ENCODE assay signal across 9 mouse cellular contexts in genomic region chr19:45174803-45175202, GRCm38 (mm10). TPM values are rescaled to one million over a fixed set of nuclear protein-coding genes. Genes with fewer than 3 reads are reported as not detected.
DNase-seq lines count a peak whose midpoint lies in the region; TF ChIP-seq lines count a peak whose summit lies in the region.
"Had no signal": no experiment of that assay in that cellular context is flagged by ENCODE, and none has a peak within 500 bp of the region (broad histone marks: within the 10 kb centered on the region; RNA-seq: fewer than 3 reads in every experiment).

No protein-coding gene starts in this region.

- H3K27me3 ChIP-seq in MEL (ENCODE audit: control insufficient read depth in 1 of 2, insufficient read depth in 2 of 2, low read length in 2 of 2) = peaks cover 2% of the 10 kb centered on the region in 2 experiments; a peak in 2 of 4 replicates
- H3K27me3 ChIP-seq in testis, adult 2 months (ENCODE audit: control insufficient read depth, insufficient read depth, low read length) = no peaks in the 10 kb centered on the region

- peak; percentile 23 for TF ChIP-seq RAD21 in MEL (IDR thresholded peaks at IDR 0.05; ENCODE audit: low read depth, low read length)

- no peak overlapping the region for H3K27ac ChIP-seq in MEL (ENCODE audit: control insufficient read depth, low read depth, low read length)
- no peak overlapping the region for H3K27ac ChIP-seq in testis, adult 2 months (ENCODE audit: control insufficient read depth, insufficient read depth, low read depth, low read length)
- H3K27ac ChIP-seq: hindbrain, embryonic 15.5 days; liver, embryonic 13.5 days had no signal

- 61% methylated on average over 7 of the region's 7 CpGs for WGBS in lung, adult 2 months

- no peak for TF ChIP-seq POLR2A in lung, adult 2 months (IDR thresholded peaks at IDR 0.05; ENCODE audit: borderline replicate concordance, extremely low read depth, low read depth, low read length)
- no peak for TF ChIP-seq POLR2A in MEL (IDR thresholded peaks at IDR 0.05; ENCODE audit: control insufficient read depth in 1 of 2, insufficient read depth in 1 of 2, low read depth in 1 of 2, low read length in 2 of 2, poor library complexity in 1 of 2)
- TF ChIP-seq POLR2A in testis, adult 2 months (IDR thresholded peaks at IDR 0.05; ENCODE audit: control insufficient read depth, low read depth, low read length) = no peak

- no peak overlapping the region for H3K4me3 ChIP-seq in lung, adult 2 months (replicated peaks; ENCODE audit: extremely low read depth, low read depth, low read length)
- no peak overlapping the region for H3K4me3 ChIP-seq in MEL (ENCODE audit: control insufficient read depth in 1 of 2, insufficient read depth in 1 of 2, low read depth in 2 of 2, low read length in 2 of 2)
- H3K4me3 ChIP-seq in testis, adult 2 months (ENCODE audit: control insufficient read depth, low read depth, low read length) = no peak overlapping the region
- H3K4me3 ChIP-seq: hindbrain, embryonic 15.5 days; liver, embryonic 13.5 days had no signal

- no peaks in the 10 kb centered on the region for H3K9me3 ChIP-seq in MEL (replicated peaks; ENCODE audit: insufficient read depth, low read length)
- H3K9me3 ChIP-seq: hindbrain, embryonic 15.5 days; liver, embryonic 13.5 days had no signal

- no peaks in the 10 kb centered on the region for H3K4me1 ChIP-seq in lung, adult 2 months (ENCODE audit: control insufficient read depth, insufficient read depth, low read length)
- H3K4me1 ChIP-seq in MEL (ENCODE audit: control insufficient read depth in 1 of 2, insufficient read depth in 2 of 2, low read length in 2 of 2) = peaks cover 0 to 13% of the 10 kb centered on the region in 2 experiments; a peak in 2 of 4 replicates
- peaks cover 17% of the 10 kb centered on the region for H3K4me1 ChIP-seq in testis, adult 2 months (ENCODE audit: control insufficient read depth, insufficient read depth, low read length)

- no peak for DNase-seq in lung, adult 2 months
- DNase-seq in lung, postnatal 25 days (ENCODE audit: low spot score) = no peak
- DNase-seq in MEL (ENCODE audit: low read depth, low spot score) = peak; percentile 67
- DNase-seq in embryo, embryonic 10 days (ENCODE audit: low spot score) = peak; percentile 64
- DNase-seq in frontal cortex, postnatal 10 days (ENCODE audit: low spot score in 2 of 2) = no peak
- DNase-seq in layer of hippocampus, adult 8-10 months (ENCODE audit: low spot score in 2 of 2) = no peak
- DNase-seq: liver, embryonic 13.5 days had no signal

- H3K36me3 ChIP-seq in MEL (ENCODE audit: control insufficient read depth in 1 of 2, insufficient read depth in 2 of 2, low read length in 2 of 2) = no peaks in the 10 kb centered on the region
- no peaks in the 10 kb centered on the region for H3K36me3 ChIP-seq in testis, adult 2 months (ENCODE audit: control insufficient read depth, insufficient read depth, low read length)
- H3K36me3 ChIP-seq: hindbrain, embryonic 15.5 days; liver, embryonic 13.5 days had no signal

- no peak for TF ChIP-seq EP300 in MEL (IDR thresholded peaks at IDR 0.05; ENCODE audit: low read depth in 1 of 2, low read length in 2 of 2)

- H3K79me2 ChIP-seq in MEL (ENCODE audit: control insufficient read depth, insufficient read depth, low read length, poor library complexity) = no peaks in the 10 kb centered on the region

- TF ChIP-seq CTCF in lung, adult 2 months (IDR thresholded peaks at IDR 0.05; ENCODE audit: insufficient read depth, low read length) = peak; percentile 88
- peak; percentile 79 to 96 (median 92) for TF ChIP-seq CTCF in MEL (IDR thresholded peaks at IDR 0.05 in 2 of 3, conservative IDR thresholded peaks at IDR 0.05 in 1 of 3; ENCODE audit: control insufficient read depth in 1 of 3, insufficient read depth in 1 of 3, low read depth in 2 of 3, low read length in 3 of 3, poor library complexity in 1 of 3, severe bottlenecking in 1 of 3)
- TF ChIP-seq CTCF in testis, adult 2 months (IDR thresholded peaks at IDR 0.05; ENCODE audit: control insufficient read depth, insufficient read depth, insufficient replicate concordance, low read depth, low read length) = peak; percentile 94

- H3K9ac ChIP-seq in MEL (ENCODE audit: control insufficient read depth, low read depth, low read length, poor library complexity, severe bottlenecking) = no peak overlapping the region
- H3K9ac ChIP-seq: hindbrain, embryonic 15.5 days; liver, embryonic 13.5 days had no signal

TF ChIP-seq in MEL, 35 proteins besides CTCF, POLR2A, EP300 and RAD21:
- TF ChIP-seq ZNF384 (IDR thresholded peaks at IDR 0.05; ENCODE audit: low read depth, low read length) = no peak
- TF ChIP-seq NRF1 (IDR thresholded peaks at IDR 0.05; ENCODE audit: insufficient read depth, low read depth, low read length, poor library complexity, severe bottlenecking) = no peak
- TF ChIP-seq SMC3 (IDR thresholded peaks at IDR 0.05; ENCODE audit: low read depth, low read length) = peak; percentile 53
- no peak for TF ChIP-seq UBTF (IDR thresholded peaks at IDR 0.05; ENCODE audit: borderline replicate concordance, insufficient read depth, low read depth, low read length)
TF ChIP-seq in MEL: peak in this region for 1.

RNA-seq across cellular contexts. Expression of gene Tlx1, which starts 24.3 kb away (rescaled TPM):
- not detected in 2 replicates for polyA plus RNA-seq in lung, adult 2 months (2012; rRNA removed)
- total RNA-seq in MEL (2012; rRNA removed) = not detected in 2 replicates
- polyA plus RNA-seq in MEL (2012; ENCODE audit: insufficient read depth in 1 of 2, insufficient read length in 2 of 2, low read depth in 1 of 2, low replicate concordance in 2 of 2, missing spikeins in 1 of 2) = not detected
- polyA plus RNA-seq in testis, adult 2 months (2012; rRNA removed) = 0.06 and 0.10 TPM in 2 replicates
- total RNA-seq in layer of hippocampus, adult 8-10 months (2022) = not detected
- polyA plus RNA-seq: liver, embryonic 13.5 days had no signal

Comparison
In these comparisons a context has a peak if more than half of its experiments do, and no peak if none do; other contexts are left out.
1. DNase-seq: peak in MEL (single experiment) and embryo, embryonic 10 days (single experiment); none in lung, adult 2 months (single experiment), lung, postnatal 25 days (single experiment), frontal cortex, postnatal 10 days (0 of 2) and layer of hippocampus, adult 8-10 months (0 of 2).
2. Peak in every context shown above with its lines, with median percentiles within 50 percentile points of each other: CTCF ChIP-seq.